Mouse (Mus musculus) heart, postnatal 36 days (tissue): ENCODE results near the gene Rasgrp1. TPM values are rescaled to one million over a fixed set of nuclear protein-coding genes. Genes with fewer than 3 reads are reported as not detected.

Experiments used
- DNase-seq, 2 experiments: peaks; one replicate each; pipeline ENCODE4 v3.0.0; 2021 to 2022
- intact Hi-C: fragments of 180-260 bp; cut with DNase I; formaldehyde crosslinking; loops from one replicate; pipeline ENCODE4 v1.15.1; 2025
- total RNA-seq, 2 experiments: library from RNA; stranded (reverse); gene quantifications; 2 replicates each; pipeline ENCODE4 v1.2.3; 2021

Gene Rasgrp1
- total RNA-seq, 2 experiments from 2014 or later = 0.30 to 0.61 TPM

DNA sequence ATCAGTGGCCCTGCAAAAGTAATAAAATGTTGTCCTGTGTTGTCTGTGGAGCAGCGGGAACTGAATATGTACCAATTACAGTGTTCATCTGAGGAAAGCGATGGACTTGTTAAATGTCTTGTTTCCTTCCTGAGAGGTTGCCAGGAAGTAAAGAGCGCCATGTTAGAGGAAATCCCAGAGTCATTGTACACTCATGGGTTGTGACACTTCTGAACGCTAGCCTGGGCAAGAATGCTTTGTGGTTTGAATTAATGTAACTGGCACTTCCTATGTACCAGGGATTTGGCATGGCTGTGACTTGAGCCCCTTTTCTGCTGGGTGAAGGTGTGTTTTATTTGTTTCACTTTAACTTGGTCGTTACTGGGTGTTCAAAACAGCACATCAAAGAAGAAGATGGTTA lies 80.6 kb downstream of the Rasgrp1 start:
- DNase-seq = no peak
- intact Hi-C loops = no loop called here

DNA sequence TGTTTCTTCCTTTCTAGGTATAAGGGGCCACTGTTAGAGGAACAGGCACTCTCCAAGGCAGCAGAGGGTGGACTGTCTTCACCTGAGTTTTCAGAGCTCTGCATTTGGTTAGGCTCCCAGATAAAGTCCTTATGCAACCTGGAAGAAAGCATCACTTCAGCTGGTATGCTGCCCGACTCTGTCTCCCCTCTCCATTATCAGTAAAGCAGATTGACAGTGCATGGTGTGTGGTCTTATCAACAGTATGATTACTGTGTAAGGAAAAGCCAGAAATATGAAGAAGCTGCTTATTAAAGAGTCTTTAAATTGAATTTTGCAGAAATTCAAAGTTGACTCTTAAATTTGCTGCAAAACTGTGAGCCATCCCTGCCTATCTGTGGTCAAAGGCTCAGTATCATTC lies 85.2 kb downstream of the Rasgrp1 start:
- no peak for DNase-seq
- intact Hi-C loops = no loop called here

DNA sequence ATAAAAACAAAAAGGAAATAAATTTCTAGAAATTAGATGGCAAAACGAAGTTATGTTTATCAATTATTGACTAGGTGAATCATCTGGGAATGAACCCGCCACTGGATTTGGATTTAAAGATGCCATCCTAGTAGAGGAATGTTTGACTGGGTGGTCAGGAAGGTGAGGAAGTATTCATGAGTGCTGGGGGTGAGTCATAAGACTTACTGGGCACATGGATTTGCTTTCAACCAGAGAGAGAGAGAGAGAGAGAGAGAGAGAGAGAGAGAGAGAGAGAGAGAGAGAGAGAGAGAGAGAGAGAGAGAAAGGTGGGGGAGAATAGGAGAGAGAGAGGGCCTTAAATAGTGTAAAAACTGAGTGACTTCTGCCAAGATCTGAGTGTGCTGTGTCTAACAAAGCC lies 87.4 kb downstream of the Rasgrp1 start:
- no peak for DNase-seq
- intact Hi-C loops = no loop called here

DNA sequence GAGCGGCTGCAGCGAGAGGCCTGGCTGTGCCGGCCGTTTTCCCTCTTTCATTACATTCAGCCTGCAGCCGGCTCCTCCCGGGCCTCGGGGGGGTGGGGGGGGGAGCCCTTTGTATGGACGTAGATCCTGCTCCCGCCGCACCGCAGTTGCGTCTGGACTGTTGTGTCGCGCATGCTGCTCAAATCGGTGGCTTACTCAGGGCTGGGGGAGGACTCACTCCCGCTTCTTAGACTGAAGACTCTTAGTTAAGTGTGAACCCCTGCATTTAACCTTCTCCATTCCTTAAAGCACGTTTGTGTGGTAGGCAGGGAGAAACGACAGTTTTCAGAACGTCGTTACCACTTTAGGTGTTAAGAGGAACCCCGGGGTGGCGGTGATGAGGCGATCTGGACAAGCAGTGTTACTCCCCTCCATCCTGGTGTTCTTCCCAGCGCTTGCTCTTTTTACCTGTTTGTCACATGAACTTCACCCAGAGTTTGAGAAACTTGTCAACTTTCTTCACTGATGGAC lies 92.7 kb downstream of the Rasgrp1 start:
- peak in 1 of 2 experiments; percentile 6 for DNase-seq
- intact Hi-C loops = no loop called here

DNA sequence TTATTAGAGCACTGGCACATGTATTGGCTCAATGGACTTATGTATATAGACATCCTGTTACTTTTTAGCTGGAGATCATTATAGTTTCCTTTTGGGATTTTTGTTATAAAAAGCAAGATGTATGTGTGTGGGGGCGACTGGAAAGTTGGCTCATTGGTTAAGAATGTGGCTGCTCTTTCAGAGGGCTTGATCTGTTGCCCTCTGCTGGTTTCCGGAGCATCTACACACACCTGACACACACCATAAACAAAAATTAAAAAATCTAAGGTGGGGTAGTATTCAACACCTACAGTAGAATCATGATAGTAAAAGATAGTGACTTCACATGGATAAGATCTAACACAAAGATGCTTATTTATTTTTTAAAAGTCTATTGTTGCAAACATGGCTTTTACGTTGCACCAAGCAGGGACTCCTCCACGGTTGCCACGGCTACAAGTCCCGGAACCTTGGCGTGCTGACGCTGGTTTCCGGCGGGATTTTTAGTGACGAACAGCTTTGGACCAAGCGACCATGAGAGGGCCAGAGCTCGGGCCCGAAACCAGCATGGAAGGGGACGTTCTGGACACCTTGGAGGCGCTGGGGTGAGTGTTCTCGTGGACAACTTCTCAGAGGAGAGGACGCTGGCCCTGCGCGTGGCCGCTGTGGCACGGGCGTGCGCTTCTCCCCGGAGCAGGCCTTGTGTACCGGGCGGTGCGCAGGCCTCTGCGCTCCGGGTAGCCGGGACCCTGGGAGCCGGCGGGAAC lies 93.4 kb downstream of the Rasgrp1 start, which contains the start of gene Fam98b:
Gene Fam98b, plus strand, starts transcription at position 485 of the 746 bp plus-strand sequence.
- intact Hi-C loops = loop anchor here (5.0 kb wide), 1 partner anchor 127 kb away; the partner anchor contains the start of gene Spred1
- peak; percentile 90 to 91 for DNase-seq

DNA sequence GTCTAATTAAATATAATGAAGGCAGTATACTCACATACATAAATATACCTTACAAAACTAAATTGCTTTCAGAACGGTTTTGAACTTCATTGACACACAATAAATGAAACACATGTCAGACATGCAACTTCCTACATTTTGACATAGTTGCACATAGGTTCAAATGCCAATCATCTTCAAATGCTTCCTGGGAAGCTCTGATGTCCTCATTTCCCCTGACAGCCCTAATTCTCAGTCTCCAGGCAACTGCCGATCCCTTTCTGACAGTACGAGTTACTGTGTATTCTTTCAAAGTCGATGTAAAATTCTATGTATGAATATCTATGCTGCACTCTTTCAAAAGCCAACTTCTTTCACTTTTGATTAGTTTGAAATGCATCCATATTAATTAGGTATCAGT lies 100.8 kb downstream of the Rasgrp1 start:
- no peak for DNase-seq
- intact Hi-C loops = no loop called here

DNA sequence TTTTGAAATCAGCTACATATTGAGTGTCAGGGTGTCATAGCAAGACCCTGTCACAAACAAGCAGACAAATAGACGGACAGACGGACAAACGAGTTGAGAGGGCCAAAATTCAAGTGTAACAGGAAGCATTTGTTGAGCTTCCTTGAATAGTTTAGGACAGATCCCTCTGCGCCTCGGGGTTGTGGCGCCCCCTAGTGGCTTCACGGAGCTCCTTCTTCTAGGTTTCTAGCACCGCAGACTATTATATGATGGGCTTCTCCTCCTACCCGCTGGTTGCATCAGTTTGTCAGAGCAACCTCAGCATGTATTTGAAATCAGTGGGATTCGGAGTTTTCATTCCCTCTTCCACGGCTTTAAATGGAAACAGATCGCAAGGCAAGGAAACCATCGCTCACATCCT lies 111.5 kb downstream of the Rasgrp1 start:
- DNase-seq = peak; percentile 80 to 89
- intact Hi-C loops = loop anchor here (1.0 to 2.0 kb wide), 2 partner anchors 50 to 334 kb away; no protein-coding TSS in a partner anchor

DNA sequence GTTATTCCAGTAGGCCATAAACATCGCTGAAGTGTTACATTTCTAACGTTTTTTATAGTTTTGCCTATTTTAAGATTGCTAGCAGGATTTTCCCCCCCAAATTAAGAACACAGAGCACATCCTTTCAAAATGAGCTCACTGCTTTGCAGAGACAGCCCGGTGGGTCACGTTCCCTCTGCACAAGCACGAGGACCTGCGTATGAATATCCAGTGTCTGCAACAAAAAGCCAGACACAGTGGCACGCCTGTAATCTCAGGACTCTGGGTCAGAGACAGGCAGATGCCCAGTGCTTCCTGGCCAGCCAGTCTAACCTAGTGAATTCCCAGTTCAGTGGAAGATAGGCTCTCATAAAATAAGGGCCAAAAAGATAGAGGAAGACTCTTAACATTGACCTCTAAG lies 112.5 kb downstream of the Rasgrp1 start:
- DNase-seq = no peak
- intact Hi-C loops = loop anchor here (2.0 kb wide), 1 partner anchor 49 kb away; no protein-coding TSS in a partner anchor

Other genes starting within 250 kb of the Rasgrp1 start
- gene Spred1, start 221.6 kb downstream of the Rasgrp1 start, total RNA-seq = 10 to 100 TPM; 15.7 to 16.6 TPM
- 10 to 100 TPM; 19.8 to 22.4 TPM for gene Fam98b, start 93.3 kb downstream of the Rasgrp1 start, total RNA-seq